Mouse (Mus musculus) urinary bladder, postnatal 25 days (tissue): ENCODE measurements around the gene Sbno1.

Source experiments
- DNase-seq: peaks from one replicate; pipeline ENCODE4 v3.0.0; 2022; ENCODE audit warnings: low spot score

Gene Sbno1

DNA sequence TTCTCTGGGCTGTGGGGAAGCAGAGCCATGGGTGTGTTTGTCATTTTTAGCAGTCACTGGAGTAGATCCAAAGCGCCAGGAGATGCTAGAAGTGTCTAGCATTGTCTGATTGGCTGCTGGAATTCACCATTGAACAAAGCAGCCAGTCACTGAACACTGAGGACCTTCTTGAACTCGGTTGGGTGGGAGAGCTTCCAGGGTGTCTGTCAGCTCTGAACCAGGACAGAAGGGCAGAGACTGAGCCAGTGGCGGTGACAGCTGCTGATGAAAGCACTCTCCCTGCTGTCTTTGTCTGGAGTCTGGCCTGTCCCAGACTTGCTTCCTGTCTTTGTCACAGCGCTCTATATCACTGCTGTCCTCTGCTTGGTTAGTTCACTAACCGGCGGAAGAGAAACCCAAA, 91.4 kb downstream of the Sbno1 start:
- no peak for DNase-seq

DNA sequence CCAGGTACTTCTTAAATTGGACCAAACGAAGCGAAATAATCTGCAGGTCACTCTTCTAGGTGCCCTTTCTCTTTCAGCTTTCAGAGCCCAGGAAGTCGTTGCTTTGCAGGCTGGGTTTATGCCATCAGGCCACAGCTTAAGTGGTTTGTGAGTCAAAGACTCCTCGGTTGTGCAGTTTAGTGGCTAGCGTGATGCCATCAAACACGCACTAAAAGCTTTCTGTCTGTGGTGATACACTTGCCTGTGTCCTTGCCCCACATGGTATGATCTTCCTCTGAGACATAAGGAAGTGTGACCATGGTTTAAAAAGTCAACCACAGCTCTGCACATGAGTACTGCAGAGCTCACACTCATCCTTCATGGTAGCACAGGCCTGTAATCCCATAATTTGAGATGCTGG, 95.7 kb downstream of the Sbno1 start:
- DNase-seq = no peak

DNA sequence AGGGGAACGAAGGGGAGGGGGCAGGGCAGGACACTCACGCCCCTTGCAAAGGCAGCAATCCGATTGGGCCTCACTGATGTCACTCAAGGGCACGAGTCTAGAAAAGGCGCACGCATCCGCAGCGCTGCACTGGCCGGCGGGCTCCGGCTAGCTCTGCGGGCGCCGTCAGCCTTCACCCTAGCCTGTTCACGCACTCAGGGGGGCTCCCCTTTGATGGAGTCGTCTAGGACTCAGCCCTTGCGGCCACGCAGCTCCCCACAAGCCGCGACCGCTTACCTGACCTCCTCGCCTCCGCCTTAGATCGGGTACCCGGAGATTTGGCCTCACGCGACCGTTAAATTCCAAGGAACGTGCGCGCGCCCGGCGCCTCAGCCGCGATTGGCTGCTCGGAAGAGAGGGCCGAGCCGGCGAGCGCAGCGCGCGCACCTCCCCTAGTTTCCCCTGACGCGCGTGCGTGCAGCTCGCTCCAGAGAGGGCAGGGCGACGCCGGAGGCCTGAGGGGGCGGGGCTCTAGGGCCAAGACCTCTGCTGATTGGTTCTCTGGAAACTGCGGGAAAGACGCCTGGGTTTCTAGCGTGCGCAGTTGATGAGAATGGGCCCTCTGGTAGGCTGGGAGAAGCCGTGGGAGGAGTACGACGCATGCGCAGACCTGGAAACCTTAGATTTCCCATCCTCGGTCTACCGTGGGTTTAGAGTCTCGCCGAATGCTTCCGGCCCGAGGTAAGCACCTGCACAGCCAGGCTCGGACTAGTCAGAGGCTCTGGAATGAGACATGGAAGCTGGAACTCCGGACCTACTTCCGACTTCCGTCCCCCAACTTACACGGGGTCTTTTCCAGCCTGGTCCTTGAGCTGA, 98.1 kb downstream of the Sbno1 start, which contains the start of the genes Mphosph9 and 2810006K23Rik:
TSS of gene Mphosph9 (minus strand) at position 463 of the 855 bp plus-strand sequence.
TSS of gene 2810006K23Rik (plus strand) at position 580 of the 855 bp plus-strand sequence.
- DNase-seq = peak; percentile 99

DNA sequence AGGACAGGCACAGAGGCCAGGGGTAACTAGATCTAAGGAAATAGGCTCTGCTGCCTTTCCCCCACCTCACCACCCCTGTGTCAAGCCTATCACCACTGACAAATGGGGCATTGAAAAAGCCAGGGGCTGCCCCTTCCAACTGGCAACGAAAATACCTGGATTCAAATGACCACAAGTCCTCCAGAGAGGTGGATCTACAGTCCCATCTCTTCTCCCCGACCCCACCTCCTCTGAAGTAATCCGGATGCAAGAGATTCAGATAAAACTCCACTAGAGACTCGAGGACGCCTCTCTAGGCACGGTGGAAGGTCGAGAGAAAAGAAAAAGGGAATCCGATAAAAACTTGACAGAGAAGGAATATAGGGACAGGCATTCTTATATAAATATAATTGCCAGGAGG, 99.0 kb downstream of the Sbno1 start:
- DNase-seq = no peak
